In genomic region chr9:91350861-91351291, GRCm38 (mm10) we compare ENCODE assay signal across 11 mouse cellular contexts. TPM values are rescaled to one million over a fixed set of nuclear protein-coding genes. Genes with fewer than 3 reads are reported as not detected.
DNase-seq lines count a peak whose midpoint lies in the region; ATAC-seq lines count a peak whose summit lies in the region.
"Had no signal": no experiment of that assay in that cellular context is flagged by ENCODE, and none has a peak within 500 bp of the region (broad histone marks: within the 10 kb centered on the region; RNA-seq: fewer than 3 reads in every experiment).

No protein-coding gene starts in this region.

- H3K9ac ChIP-seq in kidney, embryonic 15.5 days, result no peak overlapping the region
- H3K9ac ChIP-seq in kidney, embryonic 14.5 days (ENCODE audit: low read depth, low read length), result no peak overlapping the region
- peak overlapping the region; percentile 61 for H3K9ac ChIP-seq in hindbrain, embryonic 14.5 days
- H3K9ac ChIP-seq in neural tube, embryonic 13.5 days, result peak overlapping the region; percentile 69
- no peak overlapping the region for H3K9ac ChIP-seq in liver, embryonic 12.5 days
- H3K9ac ChIP-seq: liver, embryonic 15.5 days had no signal

- 0% methylated on average over 14 of the region's 14 CpGs for WGBS in kidney, embryonic 15.5 days
- WGBS in kidney, embryonic 14.5 days, result under 1% methylated on average over 14 of the region's 14 CpGs
- WGBS in hindbrain, embryonic 14.5 days, result 1% methylated on average over 14 of the region's 14 CpGs
- WGBS in neural tube, embryonic 13.5 days, result 1% methylated on average over 14 of the region's 14 CpGs
- 2% methylated on average over 14 of the region's 14 CpGs for WGBS in liver, embryonic 12.5 days (ENCODE audit: insufficient replicate concordance)

- no peak overlapping the region for H3K4me2 ChIP-seq in kidney, embryonic 15.5 days
- H3K4me2 ChIP-seq in kidney, embryonic 14.5 days (replicated peaks; ENCODE audit: low read depth, low read length), result no peak overlapping the region
- H3K4me2 ChIP-seq in hindbrain, embryonic 14.5 days (replicated peaks), result peak overlapping the region; percentile 53
- H3K4me2 ChIP-seq in neural tube, embryonic 13.5 days, result peak overlapping the region; percentile 55
- no peak overlapping the region for H3K4me2 ChIP-seq in liver, embryonic 12.5 days
- H3K4me2 ChIP-seq: liver, embryonic 15.5 days had no signal

- peak; percentile 58 for DNase-seq in embryo, embryonic 9.5 days (ENCODE audit: extremely low spot score)
- peak; percentile 71 for DNase-seq in hindbrain, embryonic 14.5 days (ENCODE audit: low spot score)
- DNase-seq in adrenal gland, postnatal 36 days, result no peak
- DNase-seq in heart, postnatal 10 days, result no peak
- DNase-seq: kidney, postnatal 14 days had no signal

- H3K36me3 ChIP-seq in kidney, embryonic 15.5 days, result no peaks in the 10 kb centered on the region
- no peaks in the 10 kb centered on the region for H3K36me3 ChIP-seq in kidney, embryonic 14.5 days (ENCODE audit: control insufficient read depth, insufficient read depth, low read length)
- no peaks in the 10 kb centered on the region for H3K36me3 ChIP-seq in hindbrain, embryonic 14.5 days (replicated peaks; ENCODE audit: control insufficient read depth, insufficient read depth)
- no peaks in the 10 kb centered on the region for H3K36me3 ChIP-seq in neural tube, embryonic 13.5 days
- no peaks in the 10 kb centered on the region for H3K36me3 ChIP-seq in liver, embryonic 12.5 days
- H3K36me3 ChIP-seq: liver, embryonic 15.5 days had no signal

- no peak overlapping the region for H3K4me3 ChIP-seq in kidney, embryonic 15.5 days (replicated peaks)
- H3K4me3 ChIP-seq in kidney, embryonic 14.5 days (ENCODE audit: low read length), result no peak overlapping the region
- peak overlapping the region; percentile 23 for H3K4me3 ChIP-seq in hindbrain, embryonic 14.5 days (replicated peaks; ENCODE audit: low read length)
- H3K4me3 ChIP-seq in neural tube, embryonic 13.5 days, result peak overlapping the region; percentile 28
- no peak overlapping the region for H3K4me3 ChIP-seq in liver, embryonic 12.5 days
- H3K4me3 ChIP-seq: liver, embryonic 15.5 days had no signal

- intact Hi-C loops in heart, postnatal 10 days (cut with DNase I), result no loop called here

- ATAC-seq in kidney, embryonic 15.5 days (replicated peaks; ENCODE audit: low FRiP score), result peak; percentile 45; the same call in 1 of the 2 replicates
- no peak for ATAC-seq in kidney, embryonic 14.5 days (ENCODE audit: low FRiP score, low TSS enrichment)
- ATAC-seq in hindbrain, embryonic 14.5 days (ENCODE audit: low FRiP score), result peak; percentile 34
- ATAC-seq in neural tube, embryonic 13.5 days (ENCODE audit: low read depth), result peak; percentile 21; the same call in 1 of the 2 replicates
- ATAC-seq in liver, embryonic 12.5 days, result no peak

- no peak overlapping the region for H3K27ac ChIP-seq in kidney, embryonic 15.5 days
- H3K27ac ChIP-seq in kidney, embryonic 14.5 days (ENCODE audit: low read depth, low read length), result no peak overlapping the region
- H3K27ac ChIP-seq in hindbrain, embryonic 14.5 days, result peak overlapping the region; percentile 76
- H3K27ac ChIP-seq in neural tube, embryonic 13.5 days (replicated peaks), result peak overlapping the region; percentile 92
- H3K27ac ChIP-seq in liver, embryonic 12.5 days, result no peak overlapping the region
- H3K27ac ChIP-seq: liver, embryonic 15.5 days had no signal

- H3K27me3 ChIP-seq in kidney, embryonic 15.5 days, result peaks cover 83% of the 10 kb centered on the region
- H3K27me3 ChIP-seq in kidney, embryonic 14.5 days (ENCODE audit: control insufficient read depth, insufficient read depth, low read length), result peaks cover 74% of the 10 kb centered on the region
- peaks cover 52% of the 10 kb centered on the region for H3K27me3 ChIP-seq in hindbrain, embryonic 14.5 days (ENCODE audit: control insufficient read depth, insufficient read depth, low read length)
- peaks cover 68% of the 10 kb centered on the region for H3K27me3 ChIP-seq in neural tube, embryonic 13.5 days
- H3K27me3 ChIP-seq in liver, embryonic 12.5 days (replicated peaks), result peaks cover 68% of the 10 kb centered on the region

- H3K9me3 ChIP-seq in kidney, embryonic 15.5 days (replicated peaks), result no peaks in the 10 kb centered on the region
- no peaks in the 10 kb centered on the region for H3K9me3 ChIP-seq in kidney, embryonic 14.5 days (ENCODE audit: control insufficient read depth, low read length)
- no peaks in the 10 kb centered on the region for H3K9me3 ChIP-seq in hindbrain, embryonic 14.5 days (ENCODE audit: control insufficient read depth, low read length)
- H3K9me3 ChIP-seq in neural tube, embryonic 13.5 days, result no peaks in the 10 kb centered on the region
- no peaks in the 10 kb centered on the region for H3K9me3 ChIP-seq in liver, embryonic 12.5 days (replicated peaks)
- H3K9me3 ChIP-seq: liver, embryonic 15.5 days had no signal

- H3K4me1 ChIP-seq in kidney, embryonic 15.5 days, result peaks cover 5% of the 10 kb centered on the region
- peaks cover 4% of the 10 kb centered on the region; the same call in 1 of the 2 replicates for H3K4me1 ChIP-seq in kidney, embryonic 14.5 days (ENCODE audit: control insufficient read depth, insufficient read depth, low read length)
- 0 out of 2 replicates have a peak, but pooled peaks cover 11% of the 10 kb centered on the region for H3K4me1 ChIP-seq in hindbrain, embryonic 14.5 days (replicated peaks; ENCODE audit: control insufficient read depth, insufficient read depth, low read length)
- H3K4me1 ChIP-seq in neural tube, embryonic 13.5 days (replicated peaks), result peaks cover 36% of the 10 kb centered on the region
- no peaks in the 10 kb centered on the region for H3K4me1 ChIP-seq in liver, embryonic 12.5 days
- H3K4me1 ChIP-seq: liver, embryonic 15.5 days had no signal

RNA-seq across cellular contexts. Expression of gene Zic4, which starts 11.3 kb away (rescaled TPM):
- not detected in 2 replicates for polyA plus RNA-seq in kidney, embryonic 15.5 days (2015; fragmentation: Nextera tagmentation; extraction: Ambion mirVana)
- polyA plus RNA-seq in kidney, embryonic 14.5 days (2014; fragmentation: Nextera tagmentation; extraction: Ambion mirVana), result not detected in 2 replicates
- 47.8 and 54.9 TPM in 2 replicates for polyA plus RNA-seq in hindbrain, embryonic 14.5 days (2014; fragmentation: Nextera tagmentation; extraction: Ambion mirVana)
- 43.0 and 51.6 TPM in 2 replicates for polyA plus RNA-seq in neural tube, embryonic 13.5 days (2015; fragmentation: Nextera tagmentation; extraction: Ambion mirVana)
- not detected for total RNA-seq in adrenal gland, postnatal 36 days (2021)
- total RNA-seq in heart, postnatal 10 days (2021), result not detected
- polyA plus RNA-seq in liver, embryonic 12.5 days (2016; fragmentation: Nextera tagmentation; extraction: Ambion mirVana), result not detected in 2 replicates
- total RNA-seq: neutrophil, adult 5-6 weeks had no signal
- polyA plus RNA-seq: liver, embryonic 15.5 days had no signal

RNA-seq across cellular contexts. Expression of gene Zic1, which starts 14.7 kb away (rescaled TPM):
- not detected in 2 replicates for polyA plus RNA-seq in kidney, embryonic 15.5 days (2015; fragmentation: Nextera tagmentation; extraction: Ambion mirVana)
- 0.04 TPM in 1 of 2 replicates, not detected in the other for polyA plus RNA-seq in kidney, embryonic 14.5 days (2014; fragmentation: Nextera tagmentation; extraction: Ambion mirVana)
- 21.4 and 25.1 TPM in 2 replicates for polyA plus RNA-seq in hindbrain, embryonic 14.5 days (2014; fragmentation: Nextera tagmentation; extraction: Ambion mirVana)
- 16.5 and 19.9 TPM in 2 replicates for polyA plus RNA-seq in neural tube, embryonic 13.5 days (2015; fragmentation: Nextera tagmentation; extraction: Ambion mirVana)
- not detected for total RNA-seq in adrenal gland, postnatal 36 days (2021)
- under 1 TPM; 0.10 to 0.12 TPM for total RNA-seq in heart, postnatal 10 days (2021)
- polyA plus RNA-seq in liver, embryonic 12.5 days (2016; fragmentation: Nextera tagmentation; extraction: Ambion mirVana), result not detected in 2 replicates
- total RNA-seq: neutrophil, adult 5-6 weeks had no signal

Comparison
In these comparisons a context has a peak if more than half of its experiments do, and no peak if none do; other contexts are left out.
1. ATAC-seq: peak in kidney, embryonic 15.5 days (single experiment), hindbrain, embryonic 14.5 days (single experiment) and neural tube, embryonic 13.5 days (single experiment); none in kidney, embryonic 14.5 days (single experiment) and liver, embryonic 12.5 days (single experiment).
2. H3K27ac ChIP-seq: peak in hindbrain, embryonic 14.5 days (single experiment) and neural tube, embryonic 13.5 days (single experiment); none in kidney, embryonic 15.5 days (single experiment), kidney, embryonic 14.5 days (single experiment) and liver, embryonic 12.5 days (single experiment).
3. H3K4me2 ChIP-seq: peak in hindbrain, embryonic 14.5 days (single experiment) and neural tube, embryonic 13.5 days (single experiment); none in kidney, embryonic 15.5 days (single experiment), kidney, embryonic 14.5 days (single experiment) and liver, embryonic 12.5 days (single experiment).
4. H3K4me3 ChIP-seq: peak in hindbrain, embryonic 14.5 days (single experiment) and neural tube, embryonic 13.5 days (single experiment); none in kidney, embryonic 15.5 days (single experiment), kidney, embryonic 14.5 days (single experiment) and liver, embryonic 12.5 days (single experiment).
5. H3K9ac ChIP-seq: peak in hindbrain, embryonic 14.5 days (single experiment) and neural tube, embryonic 13.5 days (single experiment); none in kidney, embryonic 15.5 days (single experiment), kidney, embryonic 14.5 days (single experiment) and liver, embryonic 12.5 days (single experiment).
6. DNase-seq: peak in embryo, embryonic 9.5 days (single experiment) and hindbrain, embryonic 14.5 days (single experiment); none in adrenal gland, postnatal 36 days (0 of 2) and heart, postnatal 10 days (0 of 2).
7. RNA of gene Zic4, which starts 11.3 kb away (polyA plus RNA-seq): 47.8 to 54.9 TPM in hindbrain, embryonic 14.5 days and 43.0 to 51.6 TPM in neural tube, embryonic 13.5 days; not detected in kidney, embryonic 15.5 days, not detected in kidney, embryonic 14.5 days and not detected in liver, embryonic 12.5 days; every median in the first group is over 10 times any median in the second.
8. RNA of gene Zic1, which starts 14.7 kb away (polyA plus RNA-seq): 21.4 to 25.1 TPM in hindbrain, embryonic 14.5 days and 16.5 to 19.9 TPM in neural tube, embryonic 13.5 days; 0.04 TPM in kidney, embryonic 14.5 days, not detected in kidney, embryonic 15.5 days and not detected in liver, embryonic 12.5 days; every median in the first group is over 10 times any median in the second.